Mouse (Mus musculus): ENCODE measurements around the gene Fbxl15. TPM values are rescaled to one million over a fixed set of nuclear protein-coding genes. Genes with fewer than 3 reads are reported as not detected.

Gene Fbxl15
- polyA plus RNA-seq, 1 experiment = 1.1 TPM

DNA sequence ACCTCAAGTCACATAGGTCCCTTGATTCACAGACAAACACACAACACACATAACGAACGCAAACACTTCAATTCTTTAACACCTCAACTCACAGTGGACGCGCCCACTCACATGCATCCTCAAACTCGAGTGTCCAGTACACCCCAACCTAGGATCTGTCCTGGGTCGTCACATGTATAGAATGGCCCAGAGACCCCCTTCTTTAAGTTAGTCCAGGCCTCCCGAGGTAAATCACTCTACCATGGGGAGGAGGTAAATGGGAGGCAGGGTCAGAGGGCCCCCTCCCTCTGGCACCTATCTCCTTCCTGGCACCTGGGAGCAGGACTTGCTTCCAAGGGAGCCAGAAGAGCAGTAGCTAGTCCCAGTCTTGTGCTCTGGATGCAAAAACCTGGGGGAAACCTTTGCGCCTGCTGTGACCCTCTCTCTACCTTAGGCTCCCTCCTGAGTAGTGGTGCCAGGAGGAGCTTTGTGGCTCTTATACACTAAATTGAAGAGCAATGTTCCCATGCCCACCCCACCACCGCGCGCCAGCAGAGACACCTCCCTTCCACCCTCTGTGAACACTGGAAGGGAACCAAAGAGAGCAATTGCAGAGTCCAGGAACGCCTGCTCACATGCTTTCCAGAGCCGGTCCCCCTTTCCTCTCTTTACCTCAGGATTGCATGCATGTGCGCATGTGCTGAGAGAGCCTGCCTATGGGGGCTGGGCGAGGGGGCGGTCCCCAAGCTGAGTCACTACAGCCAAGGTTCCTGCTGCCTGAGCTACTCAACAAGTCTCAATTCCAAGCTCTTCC is 9.2 kb upstream of the Fbxl15 start:
- no peaks in the 10 kb centered on the region for H3K9me3 ChIP-seq (replicated peaks; ENCODE audit: control insufficient read depth, insufficient read depth, low read length, poor library complexity, severe bottlenecking)
- H3K27ac ChIP-seq (ENCODE audit: insufficient read depth, low read length) = no peak overlapping the region
- no peak overlapping the region for H3K4me3 ChIP-seq (ENCODE audit: low read depth, low read length)
- peaks cover 9% of the 10 kb centered on the region for H3K27me3 ChIP-seq (ENCODE audit: control insufficient read depth, insufficient read depth, low read length, poor library complexity, severe bottlenecking)
- no peaks in the 10 kb centered on the region for H3K4me1 ChIP-seq (ENCODE audit: control insufficient read depth, insufficient read depth, low read length)
- no peak overlapping the region for H3K9ac ChIP-seq (ENCODE audit: low read depth, poor library complexity, severe bottlenecking)
- TF ChIP-seq CTCF (IDR thresholded peaks at IDR 0.05; ENCODE audit: low read depth, low read length) (no peak), POLR2A (IDR thresholded peaks at IDR 0.05; ENCODE audit: insufficient read depth, low read length) (no peak), EP300 (IDR thresholded peaks at IDR 0.05; ENCODE audit: insufficient read depth, low read depth, low read length) (no peak)
- H3K36me3 ChIP-seq (ENCODE audit: control insufficient read depth, insufficient read depth, low read length, poor library complexity, severe bottlenecking) = no peaks in the 10 kb centered on the region

DNA sequence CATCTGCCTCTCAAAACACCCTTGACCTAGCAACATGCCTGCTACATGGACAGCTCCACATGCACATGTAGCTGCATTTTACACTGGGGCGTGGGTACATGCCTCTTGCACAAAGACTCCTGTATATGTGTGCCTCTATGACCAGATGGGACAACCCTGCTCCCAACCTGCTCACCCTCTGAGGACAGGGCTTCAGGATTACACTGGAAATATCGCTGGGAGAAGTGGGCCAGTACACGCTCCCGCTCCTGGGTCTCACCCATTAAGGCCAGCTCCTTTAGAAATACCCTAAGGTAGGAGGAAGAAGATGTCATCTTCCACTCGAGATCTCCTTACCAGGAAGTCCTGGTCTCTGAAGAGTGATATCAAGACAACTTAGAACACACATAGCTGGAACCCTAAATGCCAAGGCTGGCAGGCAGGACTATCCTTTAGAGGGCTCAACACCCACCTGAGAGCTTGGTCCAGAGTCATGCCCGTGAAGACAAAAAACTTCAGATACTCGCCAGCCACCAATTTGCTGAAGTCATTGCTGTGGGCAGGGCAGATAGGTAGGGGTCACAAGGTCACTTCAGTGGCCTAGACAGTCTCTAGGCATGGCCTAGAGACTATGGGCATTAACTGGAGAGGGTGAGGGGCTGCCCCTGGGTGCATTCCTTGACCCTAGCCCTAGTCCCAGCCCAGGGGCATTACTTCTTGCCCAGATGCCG is 7.8 kb upstream of the Fbxl15 start:
- no peak overlapping the region for H3K27ac ChIP-seq (ENCODE audit: insufficient read depth, low read length)
- no peak overlapping the region for H3K4me3 ChIP-seq (ENCODE audit: low read depth, low read length)
- H3K9me3 ChIP-seq (replicated peaks; ENCODE audit: control insufficient read depth, insufficient read depth, low read length, poor library complexity, severe bottlenecking) = no peaks in the 10 kb centered on the region
- no peak overlapping the region for H3K9ac ChIP-seq (ENCODE audit: low read depth, poor library complexity, severe bottlenecking)
- H3K36me3 ChIP-seq (ENCODE audit: control insufficient read depth, insufficient read depth, low read length, poor library complexity, severe bottlenecking) = no peaks in the 10 kb centered on the region
- H3K4me1 ChIP-seq (ENCODE audit: control insufficient read depth, insufficient read depth, low read length) = no peaks in the 10 kb centered on the region
- peaks cover 9% of the 10 kb centered on the region for H3K27me3 ChIP-seq (ENCODE audit: control insufficient read depth, insufficient read depth, low read length, poor library complexity, severe bottlenecking)
- TF ChIP-seq CTCF (IDR thresholded peaks at IDR 0.05; ENCODE audit: low read depth, low read length) = no peak
- TF ChIP-seq POLR2A (IDR thresholded peaks at IDR 0.05; ENCODE audit: insufficient read depth, low read length) = no peak
- TF ChIP-seq EP300 (IDR thresholded peaks at IDR 0.05; ENCODE audit: insufficient read depth, low read depth, low read length) = no peak

DNA sequence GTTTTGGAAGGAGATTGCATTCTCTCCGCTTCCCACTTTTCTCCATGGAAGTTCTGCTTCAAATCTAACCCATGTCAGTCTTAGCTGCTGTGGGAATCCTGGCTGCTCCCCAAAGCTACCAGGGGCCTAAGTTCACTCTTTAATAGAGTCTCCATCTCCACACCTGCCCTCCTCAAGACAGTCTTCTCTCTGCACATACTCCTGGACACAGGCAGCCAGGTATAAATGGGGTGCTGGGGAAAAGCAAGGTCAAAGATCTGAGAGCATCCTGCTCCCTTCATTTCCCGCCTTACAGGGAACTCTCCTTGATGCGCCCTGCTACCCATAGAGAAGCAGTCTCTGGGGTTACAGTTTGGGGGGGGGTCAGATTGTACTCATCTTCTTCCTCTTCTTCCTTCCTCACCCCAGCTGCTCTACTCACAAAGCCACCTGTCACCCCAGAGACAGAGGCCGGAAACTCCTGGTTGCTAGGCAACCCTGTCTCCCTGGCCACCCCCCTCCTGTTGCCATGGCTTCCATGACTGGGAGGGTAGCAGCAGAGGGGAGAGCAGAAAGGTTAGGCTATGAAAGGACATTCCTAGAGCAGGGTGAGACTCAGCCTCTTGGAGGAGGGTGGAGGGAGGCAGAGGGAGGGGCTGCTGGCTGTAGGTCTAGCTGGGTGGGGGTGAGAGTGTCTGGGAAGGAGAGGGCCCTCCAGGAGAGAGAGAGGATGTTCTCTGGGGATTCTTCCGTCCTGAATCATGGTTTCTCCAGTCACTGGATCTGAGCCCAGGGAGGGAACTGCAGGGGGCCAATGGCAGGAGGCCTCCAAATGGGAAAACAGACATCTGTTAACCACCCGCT is 6.7 kb upstream of the Fbxl15 start:
- Histone ChIP-seq H3K9ac (ENCODE audit: low read depth, poor library complexity, severe bottlenecking) (no peak overlapping the region), H3K9me3 (replicated peaks; ENCODE audit: control insufficient read depth, insufficient read depth, low read length, poor library complexity, severe bottlenecking) (no peaks in the 10 kb centered on the region), H3K4me1 (ENCODE audit: control insufficient read depth, insufficient read depth, low read length) (no peaks in the 10 kb centered on the region), H3K4me3 (ENCODE audit: low read depth, low read length) (no peak overlapping the region), H3K27me3 (ENCODE audit: control insufficient read depth, insufficient read depth, low read length, poor library complexity, severe bottlenecking) (peaks cover 7% of the 10 kb centered on the region), H3K36me3 (ENCODE audit: control insufficient read depth, insufficient read depth, low read length, poor library complexity, severe bottlenecking) (no peaks in the 10 kb centered on the region), H3K27ac (ENCODE audit: insufficient read depth, low read length) (no peak overlapping the region)
- TF ChIP-seq CTCF (IDR thresholded peaks at IDR 0.05; ENCODE audit: low read depth, low read length) (no peak), EP300 (IDR thresholded peaks at IDR 0.05; ENCODE audit: insufficient read depth, low read depth, low read length) (no peak), POLR2A (IDR thresholded peaks at IDR 0.05; ENCODE audit: insufficient read depth, low read length) (no peak)

DNA sequence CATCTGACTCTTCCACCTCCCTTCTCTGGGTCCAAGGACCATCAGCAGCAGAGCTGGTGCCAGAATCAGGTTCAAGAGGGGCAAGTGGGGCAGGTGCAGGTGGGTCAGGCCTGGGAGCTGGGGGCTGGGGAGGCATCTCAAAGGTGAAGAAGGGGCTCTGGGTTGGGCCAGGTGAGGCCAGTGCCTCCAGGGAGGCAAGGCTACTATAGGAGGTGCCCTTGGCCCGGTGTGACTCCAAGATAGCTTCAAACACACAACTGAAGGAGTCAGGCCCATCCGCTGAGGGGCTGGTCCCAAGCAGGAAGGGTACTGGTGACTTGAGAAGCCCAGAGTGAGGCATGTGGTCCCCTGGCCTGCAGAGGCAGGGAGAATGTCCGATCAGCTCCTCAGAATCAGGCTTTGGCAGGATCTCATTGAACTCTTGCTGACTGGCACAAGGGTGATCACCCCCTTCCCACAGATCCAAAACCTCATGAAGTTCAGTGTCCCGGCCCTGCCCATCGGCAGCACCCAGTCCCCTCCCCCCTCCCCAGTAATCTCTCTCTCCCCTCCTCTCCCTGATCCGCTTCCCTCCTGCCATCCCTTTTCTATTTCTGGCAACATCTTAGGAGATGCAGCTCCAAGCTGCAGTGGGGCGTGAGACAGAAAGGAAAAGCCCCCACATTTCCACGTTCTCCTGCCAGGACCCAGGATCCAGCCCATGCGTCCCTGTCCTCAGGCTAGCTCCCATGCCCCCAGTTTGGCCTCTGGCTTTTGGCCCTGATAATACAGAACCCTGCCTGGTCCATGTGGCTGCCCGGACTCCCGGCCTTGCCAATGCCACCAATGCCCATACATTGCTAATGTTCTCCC is 5.6 kb upstream of the Fbxl15 start:
- TF ChIP-seq EP300 (IDR thresholded peaks at IDR 0.05; ENCODE audit: insufficient read depth, low read depth, low read length) = no peak
- TF ChIP-seq POLR2A (IDR thresholded peaks at IDR 0.05; ENCODE audit: insufficient read depth, low read length) = no peak
- no peak for TF ChIP-seq CTCF (IDR thresholded peaks at IDR 0.05; ENCODE audit: low read depth, low read length)
- no peaks in the 10 kb centered on the region for H3K9me3 ChIP-seq (replicated peaks; ENCODE audit: control insufficient read depth, insufficient read depth, low read length, poor library complexity, severe bottlenecking)
- no peak overlapping the region for H3K27ac ChIP-seq (ENCODE audit: insufficient read depth, low read length)
- H3K9ac ChIP-seq (ENCODE audit: low read depth, poor library complexity, severe bottlenecking) = no peak overlapping the region
- H3K4me3 ChIP-seq (ENCODE audit: low read depth, low read length) = no peak overlapping the region
- H3K4me1 ChIP-seq (ENCODE audit: control insufficient read depth, insufficient read depth, low read length) = no peaks in the 10 kb centered on the region
- H3K27me3 ChIP-seq (ENCODE audit: control insufficient read depth, insufficient read depth, low read length, poor library complexity, severe bottlenecking) = peaks cover 6% of the 10 kb centered on the region
- no peaks in the 10 kb centered on the region for H3K36me3 ChIP-seq (ENCODE audit: control insufficient read depth, insufficient read depth, low read length, poor library complexity, severe bottlenecking)

DNA sequence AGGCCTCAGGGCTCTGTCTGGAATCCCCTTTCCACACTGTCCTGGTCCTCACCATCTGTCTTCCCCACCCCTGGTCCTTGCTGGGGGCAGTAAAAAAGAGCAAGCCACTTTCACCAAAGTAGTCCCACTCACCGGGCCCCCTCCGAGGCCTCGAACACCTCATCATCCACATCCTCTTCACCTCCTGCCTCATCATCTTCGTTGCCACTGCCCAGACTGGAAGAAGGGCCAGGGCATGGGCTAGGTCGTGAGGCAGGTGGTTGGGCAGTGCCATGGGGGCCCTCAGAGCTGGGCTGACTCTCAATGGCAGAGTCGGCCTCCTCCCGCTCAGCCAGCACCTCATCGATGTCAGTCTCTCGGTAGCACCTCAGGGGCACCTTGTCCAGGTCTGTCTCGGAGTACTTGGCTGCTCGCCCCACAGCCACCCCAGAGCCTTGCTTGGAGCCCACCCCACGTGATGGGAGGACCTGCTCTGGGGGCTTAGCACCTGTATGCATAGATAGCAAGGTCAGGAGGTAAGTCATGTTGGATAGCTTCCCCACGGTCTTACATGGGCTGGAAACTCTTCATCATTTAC is 4.9 kb upstream of the Fbxl15 start:
- H3K36me3 ChIP-seq (ENCODE audit: control insufficient read depth, insufficient read depth, low read length, poor library complexity, severe bottlenecking) = no peaks in the 10 kb centered on the region
- H3K4me1 ChIP-seq (ENCODE audit: control insufficient read depth, insufficient read depth, low read length) = no peaks in the 10 kb centered on the region
- H3K27me3 ChIP-seq (ENCODE audit: control insufficient read depth, insufficient read depth, low read length, poor library complexity, severe bottlenecking) = no peaks in the 10 kb centered on the region
- H3K9me3 ChIP-seq (replicated peaks; ENCODE audit: control insufficient read depth, insufficient read depth, low read length, poor library complexity, severe bottlenecking) = no peaks in the 10 kb centered on the region
- no peak overlapping the region for H3K9ac ChIP-seq (ENCODE audit: low read depth, poor library complexity, severe bottlenecking)
- no peak overlapping the region for H3K4me3 ChIP-seq (ENCODE audit: low read depth, low read length)
- TF ChIP-seq POLR2A (IDR thresholded peaks at IDR 0.05; ENCODE audit: insufficient read depth, low read length) (no peak), EP300 (IDR thresholded peaks at IDR 0.05; ENCODE audit: insufficient read depth, low read depth, low read length) (no peak), CTCF (IDR thresholded peaks at IDR 0.05; ENCODE audit: low read depth, low read length) (no peak)
- no peak overlapping the region for H3K27ac ChIP-seq (ENCODE audit: insufficient read depth, low read length)

Data from ES-Bruce4 (cell line).